Mouse (Mus musculus) 3134 (cell line): ENCODE measurements around the gene Psap.
"Not testable (repeated sequence)": the region's sequence is repeated elsewhere in the genome, so short reads cannot be mapped to it uniquely, and the experiment has no call there.

Source experiments
- DNase-seq: peaks from one replicate; pipeline ENCODE4 v3.0.0-alpha.2; 2011; ENCODE audit warnings: low spot score; ENCODE audit not compliant: insufficient read length; ENCODE audit errors: extremely low read depth

The Psap gene

GRCm38 (mm10) chr10:60277207-60278005 is at the start of gene Psap:
Psap (plus strand) TSS chr10:60277627.
- peak; percentile 98 for DNase-seq

- DNase-seq = no peak
These were observed 49.8 kb upstream of the Psap start for GRCm38 (mm10) chr10:60227666-60228065.

GRCm38 (mm10) chr10:60229113-60229512 is 48.3 kb upstream of the Psap start:
- no peak for DNase-seq

GRCm38 (mm10) chr10:60230321-60231088 is 46.9 kb upstream of the Psap start:
- no peak for DNase-seq

- no peak for DNase-seq
These were observed 43.4 kb upstream of the Psap start for GRCm38 (mm10) chr10:60234006-60234405.

GRCm38 (mm10) chr10:60235876-60236275 is 41.6 kb upstream of the Psap start:
- DNase-seq = not testable (repeated sequence)

GRCm38 (mm10) chr10:60237475-60238154 is 39.8 kb upstream of the Psap start:
- no peak for DNase-seq

- no peak for DNase-seq
These were observed 37.0 kb upstream of the Psap start for GRCm38 (mm10) chr10:60240416-60240815.

GRCm38 (mm10) chr10:60243941-60244340 is 33.5 kb upstream of the Psap start:
- no peak for DNase-seq

GRCm38 (mm10) chr10:60245041-60245440 is 32.4 kb upstream of the Psap start:
- peak; percentile 44 for DNase-seq

- no peak for DNase-seq
These were observed 31.8 kb upstream of the Psap start for GRCm38 (mm10) chr10:60245635-60246034.

GRCm38 (mm10) chr10:60246519-60246918 is 30.9 kb upstream of the Psap start:
- no peak for DNase-seq

GRCm38 (mm10) chr10:60248345-60248744 is 29.1 kb upstream of the Psap start:
- not testable (repeated sequence) for DNase-seq

GRCm38 (mm10) chr10:60250426-60250965 is 26.9 kb upstream of the Psap start:
- DNase-seq = no peak

- no peak for DNase-seq
These were observed 25.2 kb upstream of the Psap start for GRCm38 (mm10) chr10:60252187-60252586.

GRCm38 (mm10) chr10:60252606-60253005 is 24.8 kb upstream of the Psap start:
- DNase-seq = no peak

GRCm38 (mm10) chr10:60256088-60256487 is 21.3 kb upstream of the Psap start:
- DNase-seq = no peak

- no peak for DNase-seq
These were observed 20.1 kb upstream of the Psap start for GRCm38 (mm10) chr10:60257261-60257825.

GRCm38 (mm10) chr10:60260557-60261294 is 16.7 kb upstream of the Psap start:
- no peak for DNase-seq

- DNase-seq = no peak
These were observed 15.9 kb upstream of the Psap start for GRCm38 (mm10) chr10:60261530-60261929.
